Mouse (Mus musculus) midbrain, embryonic 11.5 days (tissue): ENCODE data around the gene Mta1. TPM values are rescaled to one million over a fixed set of nuclear protein-coding genes. Genes with fewer than 3 reads are reported as not detected.
A peak's percentile ranks its signal among the peaks of the same experiment; 100 is the strongest.

Experiments used
- ATAC-seq: fragments of 200-750 bp; cut with Nextera tagmentation; 2 replicates; pipeline ENCODE4 v1.8.0; 2017; ENCODE audit warnings: moderate TSS enrichment, moderate library complexity; ENCODE audit not compliant: low FRiP score
- DNase-seq: peaks from one replicate; pipeline ENCODE4 v3.0.0; 2015; ENCODE audit warnings: low spot score; ENCODE audit errors: missing footprints
- H3K27ac ChIP-seq: fragments of 300-500 bp; sonication (generic); 2 replicates; pipeline ENCODE4 v1.5.1; 2014; ENCODE audit warnings: low read depth, low read length
- H3K27me3 ChIP-seq: fragments of 300-500 bp; sonication (generic); 2 replicates; pipeline ENCODE4 v1.6.1; 2014; ENCODE audit warnings: mild to moderate bottlenecking, low read length, moderate library complexity, mixed read lengths; ENCODE audit not compliant: control insufficient read depth, insufficient read depth
- H3K36me3 ChIP-seq: fragments of 300-500 bp; sonication (generic); 2 replicates; pipeline ENCODE4 v1.6.1; 2014; ENCODE audit warnings: mild to moderate bottlenecking, low read length, moderate library complexity, mixed read lengths; ENCODE audit not compliant: control insufficient read depth, insufficient read depth
- H3K4me1 ChIP-seq: fragments of 300-500 bp; sonication (generic); 2 replicates; pipeline ENCODE4 v1.6.1; 2014; ENCODE audit warnings: low read length; ENCODE audit not compliant: control insufficient read depth, insufficient read depth
- H3K4me2 ChIP-seq: fragments of 300-500 bp; sonication (generic); 2 replicates; pipeline ENCODE4 v1.6.1; 2014; ENCODE audit warnings: mild to moderate bottlenecking, moderate library complexity
- H3K4me3 ChIP-seq: fragments of 300-500 bp; sonication (generic); 2 replicates; pipeline ENCODE4 v1.5.1; 2014; ENCODE audit warnings: low read depth, low read length
- H3K9ac ChIP-seq: fragments of 300-500 bp; sonication (generic); 2 replicates; pipeline ENCODE4 v1.6.1; 2014; ENCODE audit warnings: low read length
- H3K9me3 ChIP-seq: fragments of 300-500 bp; sonication (generic); 2 replicates; pipeline ENCODE4 v1.6.1; 2016; ENCODE audit warnings: low read length; ENCODE audit not compliant: control insufficient read depth
- WGBS: fragments of 180-500 bp; shearing (Covaris S2); extraction: QIAGEN DNeasy Blood & Tissue Kit; methylation state at CpG from one replicate; pipeline ENCODE4 v1.1.7; 2014; 5-methylcytosine and 5-hydroxymethylcytosine counted together
- polyA plus RNA-seq: library from polyadenylated mRNA; unstranded; fragments of >200 nt; fragmentation: Nextera tagmentation; extraction: Ambion mirVana; gene quantifications from 2 replicates; pipeline ENCODE4 v1.2.1, GENCODE M21; 2014

The Mta1 gene
- polyA plus RNA-seq, 1 experiment from 2014 or later = 21.4 TPM

DNA sequence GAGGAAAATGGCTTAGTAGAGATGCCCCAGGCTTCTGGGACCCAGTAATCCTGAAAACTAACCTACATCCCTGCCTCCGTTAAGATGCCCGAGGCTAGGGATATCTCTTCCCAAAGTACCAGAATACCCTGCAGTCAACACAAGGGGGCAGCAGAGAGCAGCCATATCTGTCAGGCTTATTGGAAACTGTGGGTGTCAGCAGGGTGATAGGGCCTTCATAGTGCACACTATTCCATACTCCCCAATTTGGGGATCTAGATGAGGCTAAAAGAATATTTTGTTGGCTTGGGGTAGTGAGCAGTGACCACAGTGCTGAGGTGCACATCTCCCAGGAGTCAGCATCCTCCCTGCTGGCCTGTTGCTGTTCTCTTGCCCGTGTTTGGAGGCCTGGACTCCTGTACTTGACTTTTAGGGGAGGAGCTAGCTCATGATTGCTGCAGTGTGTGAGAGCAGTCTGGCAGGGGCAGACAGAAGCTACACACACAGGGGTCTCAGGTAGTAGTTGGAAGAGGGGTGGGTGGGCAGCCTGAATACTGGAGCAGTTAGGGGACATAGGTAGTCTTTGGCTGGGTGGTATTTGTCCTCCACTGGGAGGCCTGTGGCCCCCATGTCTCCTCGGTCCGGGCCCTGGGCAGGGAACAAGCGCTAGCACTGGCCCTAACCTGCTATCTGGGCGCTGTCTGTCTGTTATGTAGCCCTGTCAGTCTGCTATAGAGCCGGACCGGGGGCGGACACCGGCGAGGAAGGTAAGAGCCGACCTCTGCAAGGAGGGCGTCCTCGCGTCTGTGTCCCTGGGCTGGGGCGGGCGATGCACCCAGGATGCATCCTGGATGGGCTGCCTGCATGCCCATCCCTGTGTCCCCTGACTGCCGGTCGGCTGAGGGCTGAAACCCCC is 21.7 kb downstream of the Mta1 start:
- 87% methylated on average over 20 of the region's 20 CpGs for WGBS
- Histone ChIP-seq H3K27ac (no peak overlapping the region), H3K9me3 (no peaks in the 10 kb centered on the region), H3K4me2 (no peak overlapping the region), H3K4me3 (no peak overlapping the region), H3K4me1 (no peaks in the 10 kb centered on the region), H3K36me3 (peaks cover 48% of the 10 kb centered on the region), H3K27me3 (no peaks in the 10 kb centered on the region), H3K9ac (no peak overlapping the region)
- peak; percentile 62 for ATAC-seq
- DNase-seq = peak; percentile 98

DNA sequence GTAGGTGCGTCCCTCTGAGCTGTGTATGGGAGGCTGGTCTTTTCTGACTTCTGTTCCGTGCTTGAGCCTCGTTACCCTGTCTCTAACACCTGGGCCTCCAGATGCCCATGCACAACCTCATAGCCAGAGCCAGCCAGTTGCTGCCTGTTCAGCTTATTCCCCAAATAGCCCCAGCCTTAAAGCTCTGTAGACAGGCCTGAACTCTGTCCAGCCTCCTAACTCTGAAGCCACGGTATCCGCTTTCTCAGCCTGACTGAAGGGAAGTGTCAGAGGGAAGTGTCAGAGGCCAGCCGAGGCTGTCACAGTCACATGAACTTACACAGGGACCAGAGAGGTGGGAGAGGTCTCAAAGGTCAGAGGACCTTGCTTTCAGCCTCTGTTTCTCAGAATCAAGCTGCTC is 26.6 kb downstream of the Mta1 start:
- H3K36me3 ChIP-seq = peaks cover 54% of the 10 kb centered on the region
- no peak for ATAC-seq
- 89% methylated on average over 6 of the region's 6 CpGs for WGBS

DNA sequence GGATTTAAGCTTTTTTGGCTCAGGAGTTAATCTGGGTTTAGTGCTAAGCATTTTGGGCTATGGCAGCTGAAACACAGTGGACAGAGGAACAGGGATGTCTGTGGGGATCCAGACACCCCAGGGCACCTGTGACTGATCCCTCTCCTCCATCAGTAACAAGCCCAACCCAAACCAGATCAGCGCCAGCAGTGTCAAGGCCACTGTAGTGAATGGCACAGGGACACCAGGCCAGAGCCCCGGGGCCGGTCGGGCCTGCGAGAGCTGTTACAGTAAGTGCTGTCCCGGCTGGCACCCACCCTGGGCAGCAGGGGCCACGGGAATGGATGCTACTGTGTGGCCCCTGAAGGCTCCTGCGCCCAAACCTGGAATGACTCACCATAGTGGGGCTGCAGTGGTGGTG is 32.7 kb downstream of the Mta1 start:
- WGBS = 98% methylated on average over 8 of the region's 8 CpGs

More for the DNA sequence above, 26.6 kb downstream of the Mta1 start:
- Histone ChIP-seq H3K9ac (no peak overlapping the region), H3K27ac (no peak overlapping the region), H3K4me3 (no peak overlapping the region), H3K4me2 (no peak overlapping the region), H3K4me1 (no peaks in the 10 kb centered on the region), H3K9me3 (no peaks in the 10 kb centered on the region), H3K27me3 (no peaks in the 10 kb centered on the region)
- DNase-seq = no peak

DNA sequence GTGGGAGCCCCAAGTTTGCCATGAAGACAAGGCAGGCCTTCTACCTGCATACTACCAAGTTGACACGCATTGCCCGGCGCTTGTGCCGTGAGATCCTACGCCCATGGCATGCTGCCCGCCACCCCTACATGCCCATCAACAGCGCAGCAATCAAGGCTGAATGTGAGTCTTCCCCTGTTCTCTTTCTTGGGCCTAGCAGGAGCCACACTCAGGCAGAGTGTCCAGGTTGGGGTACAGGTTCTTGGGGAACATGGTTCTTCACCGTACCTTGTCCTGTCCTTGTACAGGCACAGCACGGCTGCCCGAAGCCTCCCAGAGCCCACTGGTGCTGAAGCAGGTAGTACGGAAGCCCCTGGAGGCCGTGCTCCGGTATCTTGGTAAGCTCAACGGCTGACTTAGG is 33.5 kb downstream of the Mta1 start:
- Histone ChIP-seq H3K4me3 (no peak overlapping the region), H3K4me2 (no peak overlapping the region), H3K27ac (no peak overlapping the region), H3K4me1 (no peaks in the 10 kb centered on the region), H3K9me3 (no peaks in the 10 kb centered on the region), H3K36me3 (peaks cover 72% of the 10 kb centered on the region), H3K27me3 (no peaks in the 10 kb centered on the region), H3K9ac (no peak overlapping the region)
- DNase-seq (no peak), ATAC-seq (no peak)
- WGBS = 97% methylated on average over 14 of the region's 14 CpGs

More for the DNA sequence above, 32.7 kb downstream of the Mta1 start:
- H3K27ac ChIP-seq = no peak overlapping the region
- H3K36me3 ChIP-seq = peaks cover 72% of the 10 kb centered on the region
- H3K4me3 ChIP-seq = no peak overlapping the region
- no peak overlapping the region for H3K9ac ChIP-seq
- H3K9me3 ChIP-seq = no peaks in the 10 kb centered on the region
- H3K4me1 ChIP-seq = no peaks in the 10 kb centered on the region
- ATAC-seq = no peak
- DNase-seq = no peak
- H3K27me3 ChIP-seq = no peaks in the 10 kb centered on the region
- no peak overlapping the region for H3K4me2 ChIP-seq

DNA sequence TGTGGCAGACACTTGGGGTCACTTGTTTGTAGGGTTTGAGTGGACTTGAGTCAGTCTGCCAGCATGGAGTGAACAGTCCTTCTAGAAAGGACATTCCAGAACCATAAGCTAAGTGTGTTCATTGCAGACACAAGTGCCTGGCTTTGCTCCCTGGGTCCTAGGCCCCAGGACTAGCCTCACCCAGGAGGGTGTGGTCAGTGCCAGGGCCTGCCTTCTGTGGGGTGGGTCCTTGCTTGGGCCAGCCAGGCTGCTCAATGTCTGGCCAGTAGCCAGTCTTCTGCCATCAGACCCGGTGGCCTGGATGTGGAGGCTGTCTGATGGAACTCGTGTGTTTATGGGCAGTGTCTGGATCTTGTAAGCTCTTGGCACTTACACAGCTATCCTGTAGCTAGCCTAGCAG is 34.5 kb downstream of the Mta1 start:
- no peak for ATAC-seq
- no peak for DNase-seq
- no peaks in the 10 kb centered on the region for H3K9me3 ChIP-seq
- H3K27me3 ChIP-seq = no peaks in the 10 kb centered on the region
- no peak overlapping the region for H3K4me2 ChIP-seq
- H3K9ac ChIP-seq = no peak overlapping the region
- WGBS = 95% methylated on average over 2 of the region's 2 CpGs
- no peak overlapping the region for H3K27ac ChIP-seq
- H3K4me1 ChIP-seq = no peaks in the 10 kb centered on the region
- no peak overlapping the region for H3K4me3 ChIP-seq
- H3K36me3 ChIP-seq = peaks cover 68% of the 10 kb centered on the region

DNA sequence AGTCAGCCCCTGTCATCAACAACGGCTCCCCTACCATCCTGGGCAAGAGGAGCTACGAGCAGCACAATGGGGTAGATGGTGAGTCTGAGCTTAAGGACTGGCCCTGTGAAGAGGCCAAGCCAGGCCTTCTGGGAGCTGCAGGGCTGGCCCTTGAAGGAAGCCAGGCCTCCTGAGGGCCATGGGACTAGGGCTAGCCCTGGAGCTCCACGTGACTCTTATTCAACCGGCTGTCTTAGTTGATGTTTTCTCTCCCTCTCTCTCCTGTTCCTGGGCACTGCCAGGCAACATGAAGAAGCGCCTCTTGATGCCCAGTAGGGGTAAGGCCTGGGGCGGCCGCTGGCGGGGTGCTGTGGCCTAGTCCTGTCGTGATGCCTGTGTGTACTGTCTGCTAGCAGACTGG is 35.2 kb downstream of the Mta1 start:
- no peak overlapping the region for H3K4me3 ChIP-seq
- ATAC-seq (no peak), DNase-seq (no peak)
- peaks cover 61% of the 10 kb centered on the region for H3K36me3 ChIP-seq
- H3K4me1 ChIP-seq = no peaks in the 10 kb centered on the region
- no peak overlapping the region for H3K4me2 ChIP-seq
- H3K27ac ChIP-seq = no peak overlapping the region
- WGBS = 90% methylated on average over 9 of the region's 9 CpGs
- H3K27me3 ChIP-seq = no peaks in the 10 kb centered on the region
- no peak overlapping the region for H3K9ac ChIP-seq
- H3K9me3 ChIP-seq = no peaks in the 10 kb centered on the region

DNA sequence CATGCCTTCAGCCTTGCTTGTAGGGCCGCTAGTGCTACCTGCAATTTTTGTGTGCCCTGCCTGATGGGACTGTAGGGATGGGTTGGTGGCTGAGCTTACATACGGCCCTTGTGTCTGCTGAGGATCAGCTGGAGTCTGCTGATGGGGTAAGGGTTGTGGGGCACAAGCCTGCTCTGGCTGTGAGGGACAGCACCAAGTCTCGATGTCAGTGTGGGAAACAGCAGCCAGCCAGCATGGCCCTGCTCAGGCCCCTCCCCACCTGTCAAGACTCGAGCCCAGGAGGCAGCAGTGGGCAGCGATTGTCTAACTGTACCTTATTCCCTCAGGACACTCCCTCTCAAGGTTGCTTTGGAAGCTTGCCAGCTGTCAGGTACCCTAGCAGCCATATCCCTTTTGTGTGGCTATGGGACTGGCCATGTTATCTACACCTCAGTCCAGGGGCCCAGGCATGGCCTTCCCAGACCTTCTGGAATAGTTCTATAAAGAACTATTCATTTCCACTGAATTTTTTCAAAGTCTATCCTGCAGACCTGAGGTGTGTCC is 35.9 kb downstream of the Mta1 start:
- Histone ChIP-seq H3K4me3 (no peak overlapping the region), H3K4me2 (no peak overlapping the region)

DNA sequence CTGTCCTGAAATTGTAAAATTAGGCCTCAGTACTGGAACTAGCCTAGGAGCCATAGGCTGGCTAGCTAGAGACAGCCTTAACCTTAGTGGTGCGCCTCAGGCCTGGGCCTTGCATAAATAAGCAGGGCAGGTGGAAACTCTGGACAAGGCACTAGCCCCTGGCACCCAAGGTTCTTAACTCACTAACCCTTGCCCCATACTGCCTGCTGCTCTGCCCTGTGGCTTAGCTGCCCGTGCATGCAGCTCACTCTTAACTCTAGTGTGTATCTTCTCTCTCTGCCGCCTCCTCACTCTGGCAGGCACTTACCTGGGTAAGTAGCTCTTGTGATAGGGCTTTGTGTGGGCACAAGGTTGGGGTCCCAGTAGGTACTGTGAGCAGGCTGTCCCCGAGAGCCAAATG is 36.4 kb downstream of the Mta1 start:
- Histone ChIP-seq H3K4me3 (no peak overlapping the region), H3K27me3 (no peaks in the 10 kb centered on the region), H3K9ac (no peak overlapping the region), H3K27ac (no peak overlapping the region), H3K4me1 (peaks cover 10% of the 10 kb centered on the region), H3K9me3 (no peaks in the 10 kb centered on the region), H3K36me3 (peaks cover 58% of the 10 kb centered on the region), H3K4me2 (no peak overlapping the region)
- 90% methylated on average over 4 of the region's 4 CpGs for WGBS
- no peak for DNase-seq
- ATAC-seq = no peak

More for the DNA sequence above, 35.9 kb downstream of the Mta1 start:
- no peaks in the 10 kb centered on the region for H3K9me3 ChIP-seq
- H3K27me3 ChIP-seq = no peaks in the 10 kb centered on the region
- WGBS = 90% methylated on average over 5 of the region's 5 CpGs
- H3K27ac ChIP-seq = no peak overlapping the region
- H3K9ac ChIP-seq = no peak overlapping the region
- peaks cover 58% of the 10 kb centered on the region for H3K36me3 ChIP-seq
- peaks cover 5% of the 10 kb centered on the region for H3K4me1 ChIP-seq
- no peak for ATAC-seq
- DNase-seq = no peak

DNA sequence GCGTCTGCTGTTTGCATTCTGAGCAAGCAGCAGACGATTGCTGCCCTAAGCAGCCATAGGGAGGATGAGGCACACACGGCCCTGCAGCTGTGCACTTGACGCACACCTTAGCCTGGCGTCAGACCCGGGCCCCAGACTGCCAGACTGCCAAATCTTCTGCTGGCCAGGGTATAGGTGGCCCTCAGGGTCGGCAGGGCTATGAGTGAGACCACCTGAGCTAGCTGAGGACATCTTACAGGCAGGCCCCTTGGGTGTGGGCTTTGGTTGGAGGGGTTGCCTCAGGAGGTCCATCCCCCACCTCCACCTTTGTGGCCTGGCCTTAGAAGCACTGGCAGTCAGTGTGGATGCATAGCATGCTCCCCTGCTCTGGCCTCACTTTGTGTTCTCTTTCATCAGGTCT is 37.3 kb downstream of the Mta1 start:
- DNase-seq = no peak
- Histone ChIP-seq H3K4me2 (no peak overlapping the region), H3K9ac (no peak overlapping the region), H3K27ac (no peak overlapping the region), H3K9me3 (no peaks in the 10 kb centered on the region), H3K36me3 (peaks cover 53% of the 10 kb centered on the region), H3K27me3 (no peaks in the 10 kb centered on the region), H3K4me1 (peaks cover 13% of the 10 kb centered on the region), H3K4me3 (no peak overlapping the region)
- WGBS = 90% methylated on average over 7 of the region's 7 CpGs
- ATAC-seq = no peak
